8 mouse cellular contexts compared by ENCODE assay signal in genomic region chr10:4265641-4266040, GRCm38 (mm10). TPM values are rescaled to one million over a fixed set of nuclear protein-coding genes. Genes with fewer than 3 reads are reported as not detected.
A peak's percentile ranks its signal among the peaks of the same experiment; 100 is the strongest.
DNase-seq lines count a peak whose midpoint lies in the region; ATAC-seq lines count a peak whose summit lies in the region.

No protein-coding gene starts in this region.

- no peak overlapping the region for H3K9ac ChIP-seq in liver, embryonic 11.5 days (ENCODE audit: low read depth, low read length)
- peak overlapping the region; percentile 74 for H3K9ac ChIP-seq in hindbrain, embryonic 16.5 days (ENCODE audit: low read depth, low read length)
- no peak overlapping the region for H3K9ac ChIP-seq in limb, embryonic 15.5 days

- ATAC-seq in liver, embryonic 11.5 days (replicated peaks; ENCODE audit: low FRiP score), result no peak
- ATAC-seq in hindbrain, embryonic 16.5 days, result peak; percentile 87
- no peak for ATAC-seq in limb, embryonic 15.5 days (ENCODE audit: insufficient number of reproducible peaks, low FRiP score, low TSS enrichment, low read depth)
- ATAC-seq in megakaryocyte, adult 5-6 weeks (ENCODE audit: poor library complexity, severe bottlenecking), result no peak

- H3K27ac ChIP-seq in liver, embryonic 11.5 days (ENCODE audit: low read depth, low read length), result no peak overlapping the region
- peak overlapping the region; percentile 84 for H3K27ac ChIP-seq in hindbrain, embryonic 16.5 days (ENCODE audit: low read depth, low read length)
- no peak overlapping the region for H3K27ac ChIP-seq in limb, embryonic 15.5 days

- peaks cover 35% of the 10 kb centered on the region for H3K27me3 ChIP-seq in liver, embryonic 11.5 days (replicated peaks; ENCODE audit: control insufficient read depth, insufficient read depth, low read length)
- H3K27me3 ChIP-seq in hindbrain, embryonic 16.5 days (replicated peaks; ENCODE audit: control insufficient read depth, insufficient read depth, low read length), result no peaks in the 10 kb centered on the region
- H3K27me3 ChIP-seq in limb, embryonic 15.5 days, result peaks cover 4% of the 10 kb centered on the region; the same call in 1 of the 2 replicates

- DNase-seq in liver, embryonic 11.5 days (ENCODE audit: low spot score), result peak; percentile 43
- DNase-seq in liver, result no peak
- peak; percentile 68 to 70 for DNase-seq in cerebellum, postnatal 14 days
- peak; percentile 17 to 43 for DNase-seq in frontal cortex, postnatal 36 days (ENCODE audit: low spot score in 2 of 2)
- DNase-seq in retina, postnatal 1 day, result peak; percentile 72

- H3K9me3 ChIP-seq in liver, embryonic 11.5 days (ENCODE audit: control insufficient read depth, low read length), result no peaks in the 10 kb centered on the region
- no peaks in the 10 kb centered on the region for H3K9me3 ChIP-seq in hindbrain, embryonic 16.5 days (ENCODE audit: control insufficient read depth, low read length)
- no peaks in the 10 kb centered on the region for H3K9me3 ChIP-seq in limb, embryonic 15.5 days

- H3K36me3 ChIP-seq in liver, embryonic 11.5 days (ENCODE audit: control insufficient read depth, insufficient read depth, low read length), result no peaks in the 10 kb centered on the region
- H3K36me3 ChIP-seq in hindbrain, embryonic 16.5 days (ENCODE audit: control insufficient read depth, insufficient read depth, low read length), result no peaks in the 10 kb centered on the region
- no peaks in the 10 kb centered on the region for H3K36me3 ChIP-seq in limb, embryonic 15.5 days

- H3K4me1 ChIP-seq in liver, embryonic 11.5 days (replicated peaks; ENCODE audit: control insufficient read depth, insufficient read depth, low read length), result 0 out of 2 replicates have a peak, but pooled peaks cover 6% of the 10 kb centered on the region
- H3K4me1 ChIP-seq in hindbrain, embryonic 16.5 days (ENCODE audit: control insufficient read depth, insufficient read depth, low read depth, low read length), result peaks cover 17% of the 10 kb centered on the region
- peaks cover 15% of the 10 kb centered on the region for H3K4me1 ChIP-seq in limb, embryonic 15.5 days

- peak overlapping the region; percentile 86 for H3K4me2 ChIP-seq in liver, embryonic 11.5 days
- peak overlapping the region; percentile 80 for H3K4me2 ChIP-seq in hindbrain, embryonic 16.5 days (ENCODE audit: low read length)
- H3K4me2 ChIP-seq in limb, embryonic 15.5 days, result peak overlapping the region; percentile 95

- WGBS in liver, embryonic 11.5 days, result 15% methylated on average over 13 of the region's 13 CpGs
- WGBS in hindbrain, embryonic 16.5 days, result 2% methylated on average over 13 of the region's 13 CpGs
- WGBS in limb, embryonic 15.5 days, result 7% methylated on average over 13 of the region's 13 CpGs

- peak overlapping the region; percentile 58 for H3K4me3 ChIP-seq in liver, embryonic 11.5 days (ENCODE audit: low read depth, low read length)
- H3K4me3 ChIP-seq in hindbrain, embryonic 16.5 days (ENCODE audit: low read length), result peak overlapping the region; percentile 86
- H3K4me3 ChIP-seq in limb, embryonic 15.5 days, result peak overlapping the region; percentile 59

RNA-seq across cellular contexts. Expression of gene Akap12, which starts 0.5 kb away (rescaled TPM):
- 12.0 and 12.1 TPM in 2 replicates for polyA plus RNA-seq in liver, embryonic 11.5 days (2014; fragmentation: Nextera tagmentation; extraction: Ambion mirVana)
- 42.4 and 50.7 TPM in 2 replicates for polyA plus RNA-seq in hindbrain, embryonic 16.5 days (2015; fragmentation: Nextera tagmentation; extraction: Ambion mirVana)
- 38.1 and 40.0 TPM in 2 replicates for polyA plus RNA-seq in limb, embryonic 15.5 days (2015; fragmentation: Nextera tagmentation; extraction: Ambion mirVana)
- total RNA-seq in megakaryocyte, adult 5-6 weeks (2015), result 0.02 and 0.18 TPM in 2 replicates
- 0.07 and 0.41 TPM in 2 replicates for total RNA-seq in megakaryocyte, adult 5-6 weeks (2017)
